Mouse (Mus musculus) olfactory bulb, adult 2 months (tissue): ENCODE results near the gene Irs1. TPM values are rescaled to one million over a fixed set of nuclear protein-coding genes. Genes with fewer than 3 reads are reported as not detected.

Experiments
- H3K27ac ChIP-seq: fragments of 200-500 bp; 2 replicates; pipeline ENCODE4 v1.5.1; 2012; ENCODE audit warnings: low read depth, low read length; ENCODE audit not compliant: insufficient read depth
- H3K4me1 ChIP-seq: fragments of 200-500 bp; 2 replicates; pipeline ENCODE4 v1.6.1; 2012; ENCODE audit warnings: low read length; ENCODE audit not compliant: control insufficient read depth, insufficient read depth
- H3K4me3 ChIP-seq: fragments of 200-500 bp; 2 replicates; pipeline ENCODE4 v1.5.1; 2012; ENCODE audit warnings: mild to moderate bottlenecking, low read depth, low read length, moderate library complexity; ENCODE audit not compliant: insufficient read depth
- CTCF ChIP-seq: fragments of 200-500 bp; IDR thresholded peaks from 2 replicates; pipeline ENCODE4 v1.5.1; 2012; ENCODE audit warnings: low read depth, mild to moderate bottlenecking, low read length, moderate library complexity; ENCODE audit not compliant: insufficient read depth
- POLR2A ChIP-seq: fragments of 200-500 bp; IDR thresholded peaks from 2 replicates; pipeline ENCODE4 v1.6.1; 2012; ENCODE audit warnings: mild to moderate bottlenecking, low read depth, low read length, moderate library complexity; ENCODE audit not compliant: insufficient read depth
- WGBS: fragments of 180-500 bp; shearing (Covaris S2); methylation state at CpG from one replicate; pipeline ENCODE4 v1.1.7; 2018; 5-methylcytosine and 5-hydroxymethylcytosine counted together
- polyA plus RNA-seq: library from polyadenylated mRNA; stranded (reverse); fragments of >200 nt; gene quantifications from 2 replicates; pipeline ENCODE4 v1.2.4, GENCODE M21; 2012; ENCODE audit warnings: low replicate concordance; ENCODE audit not compliant: missing spikeins, insufficient read depth, insufficient read length

Gene Irs1
- polyA plus RNA-seq, 1 experiment, result not detected

DNA sequence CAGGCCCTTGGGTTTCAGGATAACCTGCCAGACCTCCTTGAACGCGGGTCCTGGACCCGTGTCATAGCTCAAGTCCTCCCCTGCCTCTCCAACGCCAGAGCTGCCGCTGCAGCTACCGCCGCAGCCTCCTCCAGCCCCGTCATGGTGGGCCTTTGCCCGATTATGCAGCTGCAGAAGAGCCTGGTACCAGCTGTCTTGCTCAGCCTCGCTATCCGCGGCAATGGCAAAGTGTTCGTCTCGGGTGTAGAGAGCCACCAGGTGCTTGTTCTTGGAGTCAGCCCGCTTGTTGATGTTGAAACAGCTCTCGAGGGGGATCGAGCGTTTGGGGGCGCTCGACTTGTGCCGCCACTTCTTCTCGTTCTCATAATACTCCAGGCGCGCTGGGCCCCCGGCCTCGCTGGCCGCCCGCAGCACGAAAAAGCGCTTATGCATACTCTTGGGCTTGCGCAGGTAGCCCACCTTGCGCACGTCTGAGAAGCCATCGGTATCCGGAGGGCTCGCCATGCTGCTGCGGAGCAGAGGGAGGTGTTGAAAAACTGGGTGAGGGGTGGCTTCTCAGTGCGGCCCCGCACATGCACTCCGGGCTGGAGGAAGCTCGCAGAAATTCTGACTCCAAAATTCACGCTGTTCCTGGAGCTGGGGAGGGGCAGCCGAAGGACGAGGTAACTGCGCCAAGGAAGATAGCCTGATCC is 1.1 kb downstream of the Irs1 start:
- WGBS, result under 1% methylated on average over 45 of the region's 45 CpGs
- Histone ChIP-seq H3K4me3 (peak overlapping the region; percentile 78), H3K4me1 (peaks cover 39% of the 10 kb centered on the region), H3K27ac (peak overlapping the region; percentile 93)
- TF ChIP-seq CTCF, result no peak
- peak; percentile 19; the same call in 1 of the 2 replicates for TF ChIP-seq POLR2A

DNA sequence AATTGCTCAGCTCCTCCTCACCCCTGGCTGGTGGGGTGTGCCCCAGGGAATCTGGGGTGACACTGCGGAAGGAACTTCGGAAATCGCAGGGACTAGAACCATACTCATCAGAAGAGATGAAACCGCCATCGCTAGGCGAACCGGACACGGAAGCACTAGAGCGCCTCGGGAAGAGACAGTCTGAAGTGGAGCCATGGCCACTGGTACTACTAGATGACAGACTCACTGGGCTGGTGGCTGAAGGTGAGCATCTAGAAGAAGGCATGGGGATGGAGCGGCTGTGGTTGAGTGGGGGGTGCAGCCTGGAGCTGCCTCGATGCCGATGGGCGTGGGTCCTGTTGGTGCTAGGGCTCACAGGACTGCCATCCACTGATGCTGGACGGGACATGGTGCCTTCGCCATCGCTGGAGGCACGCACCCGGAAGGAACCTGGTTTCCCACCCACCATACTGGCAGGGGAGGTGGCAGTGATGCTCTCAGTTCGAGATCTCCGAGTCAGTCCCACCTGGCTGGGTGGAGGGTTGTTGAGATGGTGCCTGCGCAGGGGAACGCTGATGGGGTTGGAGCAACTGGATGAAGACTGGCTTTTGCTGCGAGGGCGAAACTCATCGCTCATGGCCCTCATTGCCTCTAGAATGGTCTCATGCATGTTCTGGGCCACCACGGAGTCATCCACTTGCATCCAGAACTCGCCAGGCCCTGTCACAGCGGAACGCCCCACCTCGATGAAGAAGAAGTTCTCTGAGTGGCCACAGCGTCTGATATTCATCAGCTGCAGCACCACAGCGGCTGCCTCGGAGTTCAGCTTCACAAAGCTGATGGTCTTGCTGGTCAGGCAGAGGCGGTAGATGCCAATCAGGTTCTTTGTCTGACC is 1.9 kb downstream of the Irs1 start:
- WGBS, result 62% methylated on average over 35 of the region's 35 CpGs
- Histone ChIP-seq H3K27ac (peak overlapping the region; percentile 93), H3K4me1 (peaks cover 39% of the 10 kb centered on the region), H3K4me3 (peak overlapping the region; percentile 78)
- no peak for TF ChIP-seq CTCF
- TF ChIP-seq POLR2A, result no peak

DNA sequence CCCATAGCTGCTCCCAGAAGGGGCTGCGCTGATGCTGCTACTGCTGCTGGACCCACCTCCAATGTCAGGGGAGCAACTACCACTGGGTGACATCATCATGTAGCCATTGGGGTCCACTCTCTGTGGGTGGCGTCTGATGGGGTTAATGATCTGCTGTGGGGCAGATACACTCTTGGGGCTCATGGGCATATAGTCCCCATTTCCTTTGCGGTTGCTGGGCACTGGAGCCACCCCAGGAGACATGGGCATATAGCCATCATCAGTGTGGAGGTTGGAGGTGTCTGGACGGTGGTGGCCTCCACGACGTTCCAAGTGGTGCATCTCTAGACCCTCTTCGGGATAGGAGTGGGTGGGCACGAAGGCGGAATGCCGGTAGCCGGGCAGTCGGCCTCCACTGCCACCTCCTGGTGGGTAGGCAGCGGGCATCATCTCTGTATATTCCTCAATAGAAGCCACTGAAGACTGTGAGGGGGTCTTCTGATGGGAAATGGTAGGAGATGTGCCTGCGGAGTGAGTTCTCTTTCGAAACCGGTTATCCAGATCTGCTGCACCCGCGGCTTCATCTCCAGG is 2.7 kb downstream of the Irs1 start:
- Histone ChIP-seq H3K4me3 (peak overlapping the region; percentile 78), H3K27ac (0 out of 2 replicates have a peak overlapping the region, but pooled peaks have one; percentile 93), H3K4me1 (peaks cover 39% of the 10 kb centered on the region)
- 83% methylated on average over 18 of the region's 18 CpGs for WGBS
- no peak for TF ChIP-seq POLR2A

DNA sequence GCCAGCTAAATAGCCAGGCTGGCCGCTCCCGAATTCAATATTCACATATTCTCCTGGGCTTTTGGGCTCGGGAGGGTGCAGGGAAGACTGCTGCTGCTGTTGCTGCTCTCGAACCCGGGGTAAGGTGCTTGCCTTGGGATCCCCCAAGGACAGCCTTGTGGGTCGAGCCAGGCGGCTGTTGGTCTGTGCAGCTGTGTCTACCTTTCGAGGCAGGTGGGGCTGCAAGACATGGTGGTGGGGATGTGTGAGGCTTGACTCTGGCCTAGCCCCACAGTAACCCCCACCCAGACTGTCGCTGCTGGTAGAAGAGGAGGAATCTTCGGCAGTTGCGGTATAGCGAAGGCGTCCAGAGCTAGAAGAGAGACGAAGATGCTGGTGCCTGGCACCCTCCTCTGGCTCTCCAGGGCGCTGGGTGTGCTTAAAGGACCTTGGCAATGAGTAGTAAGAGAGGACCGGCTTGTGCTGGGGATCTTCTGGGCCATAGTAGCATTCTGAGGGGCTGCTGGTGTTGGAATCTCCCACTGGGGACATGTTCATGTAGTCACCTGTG is 3.4 kb downstream of the Irs1 start:
- H3K4me1 ChIP-seq, result peaks cover 38% of the 10 kb centered on the region

DNA sequence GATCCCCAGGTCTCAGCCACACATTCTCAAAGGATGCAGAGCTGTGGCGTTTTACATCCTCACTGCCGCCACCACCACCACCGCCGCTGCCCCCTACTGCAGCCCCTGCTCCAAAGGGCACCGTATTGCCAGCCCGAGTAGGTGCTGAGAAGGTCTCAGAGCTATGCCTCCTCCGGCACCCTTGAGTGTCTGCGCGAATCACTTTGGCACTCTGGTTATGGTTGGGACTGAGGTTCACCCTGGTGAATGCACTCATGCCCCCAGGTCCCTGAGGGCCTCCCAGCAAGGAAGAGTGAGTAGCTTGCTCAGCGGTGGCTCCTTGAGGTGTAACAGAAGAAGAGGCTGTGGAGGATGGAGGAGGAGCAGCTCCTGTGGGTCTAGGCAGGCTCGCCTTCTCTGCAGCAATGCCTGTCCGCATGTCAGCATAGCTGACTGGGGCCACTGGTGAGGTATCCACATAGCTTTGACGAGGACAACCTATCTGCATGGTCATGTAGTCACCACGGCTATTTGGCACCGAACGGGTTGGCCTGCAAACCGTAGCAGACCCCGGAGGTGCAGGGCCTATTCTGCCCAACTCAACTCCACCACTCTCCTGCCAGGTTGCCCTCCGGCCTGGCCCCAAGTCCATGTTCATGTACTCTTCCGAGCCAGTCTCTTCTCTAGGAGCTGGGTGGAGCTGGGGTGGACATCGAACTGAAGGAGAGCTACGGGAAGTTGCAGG is 4.0 kb downstream of the Irs1 start:
- Histone ChIP-seq H3K4me3 (peak overlapping the region; percentile 78), H3K4me1 (peaks cover 35% of the 10 kb centered on the region), H3K27ac (peak overlapping the region; percentile 73)
- 35% methylated on average over 22 of the region's 22 CpGs for WGBS
- no peak for TF ChIP-seq POLR2A
- no peak for TF ChIP-seq CTCF

More for the DNA sequence above, 3.4 kb downstream of the Irs1 start:
- WGBS, result 79% methylated on average over 16 of the region's 16 CpGs
- TF ChIP-seq CTCF (no peak), POLR2A (no peak)
- Histone ChIP-seq H3K27ac (peak overlapping the region; percentile 73; the same call in 1 of the 2 replicates), H3K4me3 (peak overlapping the region; percentile 78)

DNA sequence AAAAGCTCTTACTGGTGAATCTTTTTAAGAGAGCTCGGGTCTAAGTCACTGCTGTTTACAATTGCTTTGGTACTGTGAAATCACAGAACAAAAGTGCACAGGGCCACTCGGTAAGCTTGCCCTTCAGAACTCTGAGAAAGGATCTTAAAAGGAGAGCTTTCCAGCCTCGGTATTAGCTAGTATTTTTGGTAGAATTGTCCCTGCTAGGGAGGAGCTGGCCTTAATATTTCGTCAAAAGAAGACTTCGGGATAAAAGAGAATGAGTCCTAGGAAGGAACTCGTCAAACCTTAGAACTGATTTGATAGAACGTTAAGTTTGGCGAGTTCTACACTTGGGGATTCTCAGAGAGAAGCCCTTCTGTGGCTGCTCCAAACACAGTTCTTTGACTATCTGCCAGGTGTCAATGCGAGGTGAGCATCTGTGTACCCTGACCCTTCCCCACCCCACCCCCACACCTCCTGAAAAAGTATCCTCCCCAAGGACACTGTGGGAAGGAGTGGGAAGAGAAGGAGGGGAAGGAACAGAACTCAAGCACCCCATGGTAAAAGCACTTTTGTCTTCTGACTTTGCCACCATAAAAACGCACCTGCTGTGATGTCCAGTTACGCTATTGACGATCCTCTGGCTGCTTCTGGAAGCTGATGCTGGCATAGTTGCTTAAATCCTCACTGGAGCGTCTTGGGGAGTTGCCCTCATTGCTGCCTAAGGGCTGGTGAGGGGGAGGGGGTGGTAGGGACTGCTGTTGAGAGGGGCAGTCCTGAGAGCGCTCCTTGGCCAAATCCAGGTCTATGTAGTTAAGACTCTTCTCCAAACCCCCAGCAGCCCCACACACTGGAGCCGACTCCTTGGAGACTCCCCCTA is 4.8 kb downstream of the Irs1 start:
- H3K4me3 ChIP-seq, result peak overlapping the region; percentile 78
- no peak for TF ChIP-seq CTCF
- no peak for TF ChIP-seq POLR2A
- peak overlapping the region; percentile 73 for H3K27ac ChIP-seq
- WGBS, result 7% methylated on average over 15 of the region's 15 CpGs
- H3K4me1 ChIP-seq, result peaks cover 32% of the 10 kb centered on the region

DNA sequence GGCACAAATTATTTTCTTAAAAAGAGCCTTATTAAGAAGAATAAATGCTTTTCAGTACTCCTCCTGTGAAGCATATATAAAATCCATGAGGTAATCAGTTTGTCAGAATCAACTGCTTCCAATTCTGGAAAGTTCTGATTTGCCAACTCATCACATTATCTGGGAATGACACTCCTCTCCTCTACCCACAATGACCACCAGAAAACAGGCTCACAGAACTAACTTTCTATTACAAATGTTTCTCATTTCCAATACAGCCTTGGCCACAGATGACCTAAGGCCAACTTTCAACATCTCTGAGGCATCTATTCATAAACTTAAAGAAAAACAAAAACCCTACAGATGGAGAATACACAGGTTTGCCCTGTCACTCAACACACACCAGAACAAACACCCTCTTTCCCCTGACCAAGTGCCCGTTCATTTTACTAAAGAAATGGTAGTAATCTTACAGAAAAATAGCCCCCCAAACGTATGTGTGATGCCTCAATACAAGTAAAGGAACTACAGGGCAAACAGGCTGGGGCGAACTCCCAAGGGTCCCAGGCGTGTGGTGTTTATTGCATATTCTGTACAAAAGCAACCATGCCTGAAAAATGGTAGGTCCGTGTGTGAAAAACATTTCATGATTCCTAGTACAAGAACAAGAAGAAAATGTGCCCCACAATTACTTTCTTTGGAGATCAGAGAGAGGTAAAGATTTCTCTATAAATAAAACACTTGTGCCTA is 5.6 kb downstream of the Irs1 start:
- Histone ChIP-seq H3K4me3 (peak overlapping the region; percentile 34; the same call in 1 of the 2 replicates), H3K4me1 (peaks cover 32% of the 10 kb centered on the region), H3K27ac (no peak overlapping the region; the same call in 1 of the 2 replicates)
- 7% methylated on average over 5 of the region's 5 CpGs for WGBS
- TF ChIP-seq CTCF (no peak), POLR2A (no peak)
